Mouse (Mus musculus) lung, postnatal 36 days (tissue): ENCODE results near the gene Dgkh.

Experiments used
- DNase-seq: peaks from one replicate; pipeline ENCODE4 v3.0.0; 2022; ENCODE audit warnings: mixed read lengths

The Dgkh gene

DNA sequence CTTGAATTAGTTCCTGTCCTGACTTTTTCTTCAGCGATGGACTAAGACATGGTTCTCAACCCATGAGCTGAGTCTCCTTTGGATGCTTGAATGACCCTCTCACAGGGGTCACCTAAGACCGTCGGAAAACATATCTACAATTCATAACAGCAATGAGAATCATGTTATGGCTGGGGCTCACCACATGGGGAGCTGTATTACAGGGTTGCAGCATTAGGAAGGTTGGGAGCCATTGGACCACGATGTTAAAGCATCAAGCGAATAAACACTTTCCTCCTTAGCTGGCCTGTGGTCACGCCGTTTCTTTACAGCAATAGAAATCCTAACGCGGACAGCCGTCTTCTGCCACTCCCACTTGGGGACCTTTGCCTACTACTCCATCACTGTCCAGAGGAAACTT, 62.6 kb downstream of the Dgkh start:
- DNase-seq: no peak

GRCm38 (mm10) chr14:78668291-78668690, 64.3 kb downstream of the Dgkh start:
- DNase-seq: peak; percentile 94

DNA sequence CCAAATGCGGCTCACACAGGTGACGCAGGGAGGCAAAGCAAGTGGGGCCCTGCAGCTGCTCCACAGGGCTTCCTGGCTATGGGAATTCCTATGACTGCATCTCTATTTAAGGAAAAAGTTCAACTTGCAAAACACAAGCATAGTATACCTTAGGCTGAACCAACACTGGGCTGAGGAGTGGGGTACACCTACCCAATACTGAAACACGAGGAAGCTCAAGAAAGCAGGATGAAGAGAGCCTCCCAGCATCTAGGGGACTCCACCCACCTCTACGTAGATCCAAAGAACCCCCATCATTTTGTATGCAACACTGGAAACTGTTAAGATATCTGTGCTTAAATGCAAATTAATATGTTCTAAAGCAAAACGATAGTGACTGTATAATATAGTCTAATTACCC, 64.8 kb downstream of the Dgkh start:
- DNase-seq: no peak

- peak; percentile 42 for DNase-seq
These were observed 69.9 kb downstream of the Dgkh start for GRCm38 (mm10) chr14:78662641-78663040.

DNA sequence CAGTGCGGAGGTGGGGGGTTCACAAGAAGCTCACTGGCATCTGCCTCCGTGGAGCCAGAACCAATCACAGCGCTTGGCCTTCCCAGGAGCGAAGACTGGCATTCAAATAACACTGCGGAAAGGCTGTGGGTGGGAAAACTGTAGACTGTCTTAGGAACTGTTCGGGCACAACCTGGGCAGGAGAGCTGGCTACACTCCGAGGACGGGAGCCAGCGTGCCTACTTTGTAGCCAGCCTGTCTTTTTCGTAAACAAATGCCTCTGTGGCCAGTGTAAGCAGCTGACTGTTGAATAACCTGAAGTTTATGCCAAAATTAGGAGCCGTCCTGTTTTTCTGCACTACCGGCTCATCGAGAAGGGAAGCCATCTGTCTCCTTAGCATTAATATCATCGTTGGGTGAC, 71.1 kb downstream of the Dgkh start:
- no peak for DNase-seq

- no peak for DNase-seq
These were observed 73.9 kb downstream of the Dgkh start for GRCm38 (mm10) chr14:78658697-78659096.

DNA sequence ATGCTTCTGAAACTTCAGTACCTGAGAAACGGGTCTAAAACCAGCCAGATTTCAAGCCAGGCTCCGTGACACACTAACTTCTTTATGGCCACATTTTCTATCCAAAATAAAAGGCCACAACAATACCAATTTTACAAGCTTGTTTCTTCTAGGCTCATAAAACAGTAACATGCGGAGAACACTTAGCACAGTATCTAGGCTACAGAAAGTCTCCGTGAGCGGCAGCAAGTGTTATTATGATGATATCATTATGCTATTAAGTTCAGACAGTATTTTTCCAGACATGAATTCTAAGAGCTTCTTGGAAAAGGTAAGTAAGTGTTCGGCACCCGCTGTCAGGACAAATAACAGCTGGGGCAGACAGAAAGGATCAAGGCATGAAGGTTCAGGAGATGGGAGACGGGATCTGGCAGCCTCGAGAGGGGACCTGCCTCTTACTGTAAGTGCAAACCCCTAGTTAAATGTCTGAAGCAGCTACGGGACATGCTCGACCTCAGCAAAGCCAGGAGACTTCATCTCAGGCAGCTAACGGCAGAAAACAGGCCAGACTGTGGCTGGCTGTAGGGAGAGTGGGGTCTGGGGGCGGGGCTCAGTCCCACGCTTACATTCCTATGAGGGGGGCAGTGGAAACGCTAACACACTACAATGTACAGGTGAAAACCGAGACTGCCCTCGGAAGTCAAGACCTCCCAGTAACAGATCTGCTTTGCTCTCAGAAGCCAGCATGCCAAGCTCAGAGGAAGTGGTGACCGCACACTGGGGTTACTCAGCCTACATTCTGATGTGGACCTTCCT, 75.5 kb downstream of the Dgkh start:
- no peak for DNase-seq

DNA sequence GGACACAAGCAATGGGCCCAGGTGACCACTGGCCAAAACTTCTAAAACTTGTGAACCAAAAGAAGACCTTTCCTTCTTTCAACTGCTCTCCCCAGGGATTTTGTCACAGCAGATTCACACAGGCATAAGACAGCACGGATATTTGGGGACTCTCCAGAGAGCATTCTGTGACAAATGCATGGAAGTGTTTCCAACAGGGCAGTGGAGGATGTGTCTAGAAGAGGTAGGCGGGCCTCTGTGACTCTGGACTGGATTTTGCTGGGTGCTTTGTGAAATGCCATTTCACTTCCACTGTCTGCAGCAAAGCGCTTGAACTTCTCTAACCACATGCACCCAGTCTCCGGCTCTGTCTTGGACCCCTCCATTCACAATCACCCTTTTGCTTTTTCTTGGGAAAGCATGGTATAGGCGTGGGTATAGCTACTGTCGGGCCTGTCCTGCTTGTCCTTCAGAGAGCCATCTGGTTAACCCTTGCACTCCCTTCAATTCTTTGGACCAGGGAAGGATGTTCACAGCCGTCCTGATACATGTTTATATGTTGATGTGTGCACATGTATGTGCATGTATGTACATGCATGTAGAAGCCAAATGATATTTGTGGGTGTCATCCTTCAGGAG, 77.5 kb downstream of the Dgkh start:
- DNase-seq: no peak

- DNase-seq: no peak
These were observed 78.4 kb downstream of the Dgkh start for GRCm38 (mm10) chr14:78654196-78654595.

DNA sequence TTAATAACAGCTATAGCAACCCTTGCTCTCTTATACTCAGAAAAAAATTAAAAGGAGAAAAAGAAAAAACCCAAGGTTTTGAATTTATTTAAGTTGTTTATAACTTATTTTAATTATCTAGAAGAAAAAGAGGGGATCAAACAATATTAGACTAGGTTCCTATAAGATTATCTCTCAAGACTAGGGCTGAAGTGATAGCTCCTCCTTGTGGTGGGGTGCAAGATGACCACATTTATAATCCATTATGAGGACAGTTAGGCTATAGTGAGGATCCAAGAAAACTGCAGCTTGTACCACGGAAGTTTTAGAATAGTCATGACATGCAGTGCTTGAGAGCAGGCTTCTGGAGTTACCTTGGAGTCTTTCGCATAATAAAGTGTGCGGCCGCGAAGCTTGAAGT, 79.2 kb downstream of the Dgkh start:
- DNase-seq: peak; percentile 29

- no peak for DNase-seq
These were observed 80.9 kb downstream of the Dgkh start for GRCm38 (mm10) chr14:78651696-78652095.

DNA sequence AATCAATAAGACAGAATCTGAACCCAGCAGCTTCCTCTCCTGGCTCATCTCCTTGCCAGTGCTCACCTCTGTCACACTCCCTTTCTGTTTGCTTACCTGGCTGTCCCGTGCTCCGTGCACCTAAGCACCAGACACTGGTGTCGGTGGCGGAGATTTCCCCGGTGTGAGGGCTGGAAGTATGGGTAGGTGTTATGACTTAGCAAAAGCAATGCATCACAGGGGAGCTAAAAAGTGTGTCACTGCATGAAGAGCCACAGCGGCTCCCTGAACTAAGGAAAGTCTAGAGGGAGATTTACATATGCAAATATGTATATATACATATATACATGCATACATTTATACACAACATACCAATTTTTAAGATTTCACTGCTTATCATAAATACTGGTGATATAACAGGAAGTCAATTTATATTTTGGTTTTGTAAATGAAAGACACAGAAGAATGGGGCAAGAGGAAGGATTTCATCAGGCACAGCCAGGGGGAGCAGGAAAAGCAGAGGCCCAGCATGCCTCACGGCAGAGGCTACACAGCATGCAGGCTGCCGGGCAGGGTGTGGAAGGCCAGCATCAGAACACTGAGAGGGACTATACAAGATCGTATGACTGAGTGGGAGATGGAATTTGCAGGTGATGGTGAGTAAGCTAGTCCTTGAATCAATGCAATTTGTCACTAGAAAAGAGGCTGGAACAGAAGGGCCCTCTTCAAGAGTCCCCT, 82.0 kb downstream of the Dgkh start:
- DNase-seq: no peak

DNA sequence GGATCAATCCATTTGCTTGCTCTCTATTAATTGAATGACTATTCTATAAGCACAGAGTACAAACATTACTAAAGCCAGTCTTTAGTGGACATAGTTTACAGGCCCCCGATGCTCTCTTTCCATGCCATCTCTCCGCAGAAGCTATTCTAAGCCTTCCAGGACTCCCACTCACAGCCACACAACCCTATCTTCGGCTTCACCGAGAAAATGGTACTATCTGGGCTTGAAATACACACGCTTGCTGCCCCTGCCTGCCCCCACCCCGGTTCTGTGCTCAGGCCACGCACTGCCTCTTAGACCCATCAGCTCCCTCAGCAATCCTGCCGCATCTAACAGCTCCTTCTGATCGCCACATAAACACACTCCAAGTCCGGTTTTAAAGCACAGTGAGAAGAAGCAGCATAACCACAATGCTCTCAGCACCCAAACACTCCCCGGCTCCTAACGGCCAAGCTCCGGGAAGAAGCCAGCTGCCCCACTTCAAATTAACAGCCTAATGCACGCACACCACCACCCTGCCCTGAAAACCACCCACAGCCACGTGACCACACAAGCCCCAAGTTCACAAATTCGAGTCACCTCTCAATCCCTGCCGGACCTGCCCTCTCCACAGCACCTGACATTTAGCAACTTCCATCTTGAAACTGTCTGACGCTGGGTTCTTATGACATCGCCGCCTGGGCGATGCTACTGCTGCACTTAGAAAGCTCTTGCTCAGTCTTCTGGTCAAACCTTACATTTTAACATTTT, 82.9 kb downstream of the Dgkh start:
- DNase-seq: no peak

DNA sequence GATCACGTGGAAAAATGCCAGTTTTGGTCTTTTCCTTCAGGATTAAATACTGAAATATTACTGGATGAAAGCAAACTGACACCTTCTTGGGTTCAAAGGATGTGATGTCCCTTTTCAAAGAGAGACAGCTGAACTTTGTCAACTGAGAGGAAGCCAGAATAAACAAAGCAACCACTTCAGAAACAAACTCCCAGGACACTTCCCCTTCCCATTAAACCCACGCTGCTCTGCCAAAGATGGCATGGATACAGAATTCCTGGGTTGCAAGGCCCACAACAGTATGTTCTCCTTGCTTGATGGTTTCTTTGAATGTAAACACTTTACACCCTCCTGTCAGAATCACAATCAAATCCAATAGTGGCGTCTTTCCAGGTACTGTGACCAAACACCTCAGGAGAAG, 87.0 kb downstream of the Dgkh start:
- DNase-seq: peak; percentile 59

- peak; percentile 24 for DNase-seq
These were observed 91.3 kb downstream of the Dgkh start for GRCm38 (mm10) chr14:78641314-78641713.

GRCm38 (mm10) chr14:78639691-78640090, 92.9 kb downstream of the Dgkh start:
- DNase-seq: no peak

- peak; percentile 21 for DNase-seq
These were observed 96.8 kb downstream of the Dgkh start for GRCm38 (mm10) chr14:78635612-78636400.

DNA sequence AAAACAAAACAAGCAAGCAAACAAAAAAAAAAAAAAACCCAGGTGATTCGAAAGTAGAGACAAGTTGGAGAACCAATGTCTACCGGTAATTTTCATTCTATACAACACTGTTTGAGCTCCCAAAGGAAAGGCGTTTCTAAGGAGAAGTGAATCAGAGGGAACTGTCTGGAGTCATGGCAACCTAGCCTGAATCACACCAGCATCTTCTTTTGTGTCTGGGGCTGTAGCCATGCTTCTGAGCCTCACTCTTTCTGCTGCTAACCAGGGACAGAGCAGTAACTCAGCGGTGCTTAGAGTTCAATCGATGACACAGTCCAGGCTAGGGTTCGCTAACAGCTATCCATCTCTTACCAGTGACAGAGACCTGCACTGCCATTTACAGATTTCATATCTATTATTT, 99.8 kb downstream of the Dgkh start:
- no peak for DNase-seq

GRCm38 (mm10) chr14:78630923-78631875, 101.4 kb downstream of the Dgkh start:
- no peak for DNase-seq

DNA sequence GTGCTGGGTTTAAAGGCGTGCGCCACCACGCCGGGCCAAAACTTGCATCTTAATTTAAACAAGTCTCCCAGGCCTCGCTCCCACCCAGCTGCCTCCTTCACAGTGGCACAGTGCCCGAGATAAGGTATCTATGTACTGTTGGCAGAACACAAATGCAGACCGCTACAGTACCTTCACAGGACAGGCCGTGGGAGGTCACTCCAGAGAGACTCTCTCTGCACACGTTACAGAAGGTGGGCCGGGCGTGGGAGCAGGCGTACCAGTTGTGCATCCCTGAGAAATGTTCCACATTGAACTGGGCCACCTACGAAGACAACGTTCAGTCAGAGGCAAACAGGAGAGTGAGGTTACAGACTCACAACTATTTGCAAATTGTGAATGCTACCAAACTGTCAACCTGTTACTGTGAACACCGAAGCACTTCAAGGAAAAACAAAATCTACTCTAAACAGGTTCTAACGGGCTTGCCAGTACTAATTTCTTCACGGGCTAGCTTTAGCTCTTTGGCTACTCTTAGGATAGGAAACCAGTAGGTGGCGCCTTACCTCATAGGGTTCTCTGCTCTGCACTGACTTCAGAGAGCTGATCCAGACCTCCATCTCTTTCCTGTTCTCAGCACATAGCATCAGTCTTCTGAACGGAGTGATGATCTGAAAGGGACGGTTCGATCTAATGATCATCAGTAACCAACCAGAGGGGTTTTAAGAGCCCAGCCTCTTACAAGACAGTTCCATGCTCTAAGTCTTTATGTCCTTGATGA, 104.9 kb downstream of the Dgkh start:
- peak; percentile 79 for DNase-seq
